Mouse (Mus musculus): ENCODE measurements around the gene Scfd2.

The Scfd2 gene

GRCm38 (mm10) chr5:74363296-74363695, 168.3 kb downstream of the Scfd2 start:
- no peak for DNase-seq

GRCm38 (mm10) chr5:74361531-74361930, 170.0 kb downstream of the Scfd2 start:
- no peak for DNase-seq

- no peak for DNase-seq
Measured at GRCm38 (mm10) chr5:74358033-74358432, 173.5 kb downstream of the Scfd2 start.

- DNase-seq: no peak
Measured at GRCm38 (mm10) chr5:74355416-74356177, 176.0 kb downstream of the Scfd2 start.

GRCm38 (mm10) chr5:74350909-74351308, 180.7 kb downstream of the Scfd2 start:
- DNase-seq: no peak

GRCm38 (mm10) chr5:74348079-74348870, 183.3 kb downstream of the Scfd2 start:
- DNase-seq: no peak

GRCm38 (mm10) chr5:74343045-74343444, 188.5 kb downstream of the Scfd2 start:
- DNase-seq: no peak

GRCm38 (mm10) chr5:74342557-74342956, 189.0 kb downstream of the Scfd2 start:
- DNase-seq: no peak

GRCm38 (mm10) chr5:74337491-74337890, 194.1 kb downstream of the Scfd2 start:
- DNase-seq: no peak

GRCm38 (mm10) chr5:74336780-74337179, 194.8 kb downstream of the Scfd2 start:
- DNase-seq: peak; percentile 34

- DNase-seq: no peak
Measured at GRCm38 (mm10) chr5:74333258-74333657, 198.3 kb downstream of the Scfd2 start.

GRCm38 (mm10) chr5:74326228-74326627, 205.3 kb downstream of the Scfd2 start:
- no peak for DNase-seq

- no peak for DNase-seq
Measured at GRCm38 (mm10) chr5:74321010-74321746, 210.4 kb downstream of the Scfd2 start.

GRCm38 (mm10) chr5:74319551-74319950, 212.0 kb downstream of the Scfd2 start:
- DNase-seq: no peak

GRCm38 (mm10) chr5:74317174-74317573, 214.4 kb downstream of the Scfd2 start:
- DNase-seq: no peak

GRCm38 (mm10) chr5:74316333-74316945, 215.1 kb downstream of the Scfd2 start:
- DNase-seq: no peak

GRCm38 (mm10) chr5:74315471-74316245, 215.9 kb downstream of the Scfd2 start:
- peak; percentile 69 for DNase-seq

GRCm38 (mm10) chr5:74314501-74314900, 217.1 kb downstream of the Scfd2 start:
- no peak for DNase-seq

GRCm38 (mm10) chr5:74313542-74313941, 218.0 kb downstream of the Scfd2 start:
- no peak for DNase-seq

- peak; percentile 39 for DNase-seq
Measured at GRCm38 (mm10) chr5:74311865-74312264, 219.7 kb downstream of the Scfd2 start.

GRCm38 (mm10) chr5:74311200-74311825, 220.2 kb downstream of the Scfd2 start:
- peak; percentile 71 for DNase-seq

- DNase-seq: no peak
Measured at GRCm38 (mm10) chr5:74310101-74310500, 221.5 kb downstream of the Scfd2 start.
